Mouse (Mus musculus) kidney, adult 9 months (tissue): ENCODE results near the gene Zar1l.
"Not testable (repeated sequence)": the region's sequence is repeated elsewhere in the genome, so short reads cannot be mapped to it uniquely, and the experiment has no call there.

Source experiments
- DNase-seq: peaks from one replicate; pipeline ENCODE4 v3.0.0; 2022

Zar1l gene

GRCm38 (mm10) chr5:150518064-150518463 is at the start of gene Zar1l:
TSS of gene Zar1l (minus strand) at chr5:150518164.
- DNase-seq, result no peak

GRCm38 (mm10) chr5:150566971-150567370 is 49.0 kb upstream of the Zar1l start:
- DNase-seq, result no peak

- no peak for DNase-seq
These were observed 48.3 kb upstream of the Zar1l start for GRCm38 (mm10) chr5:150566226-150566625.

GRCm38 (mm10) chr5:150564426-150564825 is 46.5 kb upstream of the Zar1l start:
- DNase-seq, result no peak

- no peak for DNase-seq
These were observed 43.8 kb upstream of the Zar1l start for GRCm38 (mm10) chr5:150561783-150562182.

- no peak for DNase-seq
These were observed 43.4 kb upstream of the Zar1l start for GRCm38 (mm10) chr5:150561376-150561775.

GRCm38 (mm10) chr5:150560851-150561250 is 42.9 kb upstream of the Zar1l start:
- DNase-seq, result no peak

- no peak for DNase-seq
These were observed 41.6 kb upstream of the Zar1l start for GRCm38 (mm10) chr5:150559519-150560103.

- DNase-seq, result no peak
These were observed 33.7 kb upstream of the Zar1l start for GRCm38 (mm10) chr5:150551637-150552036.

GRCm38 (mm10) chr5:150543184-150543583 is 25.2 kb upstream of the Zar1l start:
- DNase-seq, result no peak

GRCm38 (mm10) chr5:150541302-150541701 is 23.3 kb upstream of the Zar1l start:
- DNase-seq, result no peak

- no peak for DNase-seq
These were observed 7.3 kb upstream of the Zar1l start for GRCm38 (mm10) chr5:150525239-150525638.

- no peak for DNase-seq
These were observed 4.9 kb upstream of the Zar1l start for GRCm38 (mm10) chr5:150522867-150523234.

- peak; percentile 87 for DNase-seq
These were observed 4.2 kb upstream of the Zar1l start, which contains the start of gene Brca2 for GRCm38 (mm10) chr5:150521937-150522866. TSS of gene Brca2 (plus strand) at chr5:150522630.

GRCm38 (mm10) chr5:150519551-150519950 is 1.6 kb upstream of the Zar1l start:
- DNase-seq, result peak; percentile 54

GRCm38 (mm10) chr5:150514027-150514426 is 3.9 kb downstream of the Zar1l start:
- DNase-seq, result no peak

GRCm38 (mm10) chr5:150513264-150513663 is 4.7 kb downstream of the Zar1l start:
- DNase-seq, result no peak

GRCm38 (mm10) chr5:150510451-150511225 is 7.3 kb downstream of the Zar1l start:
- no peak for DNase-seq

- peak; percentile 33 for DNase-seq
These were observed 22.2 kb downstream of the Zar1l start for GRCm38 (mm10) chr5:150495792-150496191.

GRCm38 (mm10) chr5:150491573-150492173 is 26.3 kb downstream of the Zar1l start:
- DNase-seq, result not testable (repeated sequence)

- DNase-seq, result no peak
These were observed 27.1 kb downstream of the Zar1l start for GRCm38 (mm10) chr5:150490821-150491220.

- no peak for DNase-seq
These were observed 27.7 kb downstream of the Zar1l start for GRCm38 (mm10) chr5:150490285-150490684.

- peak; percentile 56 for DNase-seq
These were observed 32.8 kb downstream of the Zar1l start for GRCm38 (mm10) chr5:150485198-150485597.
